Mouse (Mus musculus) forebrain, embryonic 16.5 days (tissue): ENCODE measurements at regions not wholly inside any gene's neighbourhood (a gene's known extent, or its start where the extent isn't known, plus 50 kb on each side); places are given as distances from the start of the nearest gene placed in this dataset.

Experiments used
- ATAC-seq: fragments of 200-750 bp; cut with Nextera tagmentation; 2 replicates; pipeline ENCODE4 v1.8.0; 2017; ENCODE audit warnings: mild to moderate bottlenecking, moderate library complexity
- H3K27ac ChIP-seq: fragments of 300-500 bp; sonication (generic); 2 replicates; pipeline ENCODE4 v1.5.1; 2014; ENCODE audit warnings: low read length, control low read depth
- H3K27me3 ChIP-seq: fragments of 300-500 bp; sonication (generic); replicated peaks from 2 replicates; pipeline ENCODE4 v1.6.1; 2014; ENCODE audit warnings: low read length; ENCODE audit not compliant: control insufficient read depth, insufficient read depth
- H3K36me3 ChIP-seq: fragments of 300-500 bp; sonication (generic); 2 replicates; pipeline ENCODE4 v1.6.1; 2014; ENCODE audit not compliant: control insufficient read depth, insufficient read depth
- H3K4me1 ChIP-seq: fragments of 300-500 bp; sonication (generic); replicated peaks from 2 replicates; pipeline ENCODE4 v1.6.1; 2014; ENCODE audit warnings: low read length; ENCODE audit not compliant: control insufficient read depth, insufficient read depth
- H3K4me2 ChIP-seq: fragments of 300-500 bp; sonication (generic); 2 replicates; pipeline ENCODE4 v1.6.1; 2014; ENCODE audit warnings: mild to moderate bottlenecking, low read length, control low read depth
- H3K4me3 ChIP-seq: fragments of 300-500 bp; sonication (generic); replicated peaks from 2 replicates; pipeline ENCODE4 v1.5.1; 2014; ENCODE audit warnings: mild to moderate bottlenecking, low read length, control low read depth
- H3K9ac ChIP-seq: fragments of 300-500 bp; sonication (generic); replicated peaks from 2 replicates; pipeline ENCODE4 v1.6.1; 2014; ENCODE audit warnings: low read depth, low read length, control low read depth
- H3K9me3 ChIP-seq: fragments of 300-500 bp; sonication (generic); 2 replicates; pipeline ENCODE4 v1.6.1; 2016; ENCODE audit warnings: low read length; ENCODE audit not compliant: control insufficient read depth
- WGBS: fragments of 180-500 bp; shearing (Covaris S2); extraction: QIAGEN DNeasy Blood & Tissue Kit; methylation state at CpG from one replicate; pipeline ENCODE4 v1.1.7; 2014; 5-methylcytosine and 5-hydroxymethylcytosine counted together

- no peak for ATAC-seq
- no peaks in the 10 kb centered on the region for H3K36me3 ChIP-seq
- H3K9ac ChIP-seq: no peak overlapping the region
- no peaks in the 10 kb centered on the region for H3K27me3 ChIP-seq
- H3K4me3 ChIP-seq: no peak overlapping the region
- 46% methylated on average over 2 of the region's 2 CpGs for WGBS
- H3K4me2 ChIP-seq: no peak overlapping the region
- H3K27ac ChIP-seq: no peak overlapping the region
- H3K4me1 ChIP-seq: no peaks in the 10 kb centered on the region
- H3K9me3 ChIP-seq: no peaks in the 10 kb centered on the region
These were observed 360.6 kb downstream of the Serpinb8 start for GRCm38 (mm10) chr1:107950396-107950795.

GRCm38 (mm10) chr1:107961009-107961408 lies 371.2 kb downstream of the Serpinb8 start:
- no peak overlapping the region for H3K9ac ChIP-seq
- no peaks in the 10 kb centered on the region for H3K4me1 ChIP-seq
- H3K36me3 ChIP-seq: no peaks in the 10 kb centered on the region
- no peaks in the 10 kb centered on the region for H3K9me3 ChIP-seq
- H3K27ac ChIP-seq: no peak overlapping the region
- no peak for ATAC-seq
- no peaks in the 10 kb centered on the region for H3K27me3 ChIP-seq
- no peak overlapping the region for H3K4me2 ChIP-seq
- no peak overlapping the region for H3K4me3 ChIP-seq

DNA sequence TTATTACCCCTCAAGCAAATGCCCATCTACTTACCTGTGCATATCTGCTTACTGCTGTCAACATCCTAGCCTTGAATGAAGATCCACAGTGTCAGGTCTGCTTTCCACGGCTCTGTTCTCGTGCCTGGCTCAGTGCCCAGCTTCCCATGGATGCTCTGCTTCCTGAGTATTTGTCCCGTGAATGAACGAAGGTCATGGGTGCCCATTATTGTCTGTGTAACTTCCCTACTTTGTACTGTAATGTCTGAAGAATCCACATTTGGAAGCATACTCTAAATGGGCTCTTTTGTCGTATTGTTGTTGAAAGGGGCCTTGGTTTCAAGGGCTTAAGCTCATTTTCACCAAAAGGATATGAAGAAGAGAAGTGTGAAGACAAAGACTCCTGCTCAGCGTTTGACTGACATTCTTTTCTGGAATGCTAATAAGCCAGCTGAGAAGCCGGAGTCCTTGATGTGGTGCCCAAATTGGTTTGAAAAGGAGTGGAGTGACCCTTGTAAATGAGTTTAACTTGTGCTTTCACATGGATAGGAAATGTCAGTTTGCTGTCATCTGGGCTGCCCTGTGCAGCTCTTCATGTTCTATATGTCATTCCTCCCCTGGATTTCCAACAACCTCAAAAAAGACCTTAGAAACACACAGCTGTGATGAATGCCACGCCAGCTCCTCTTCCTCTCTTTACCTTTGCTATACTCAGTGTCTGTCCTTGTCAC lies 386.0 kb downstream of the Serpinb8 start:
- ATAC-seq: no peak
- Histone ChIP-seq H3K27me3 (no peaks in the 10 kb centered on the region), H3K27ac (no peak overlapping the region)

GRCm38 (mm10) chr1:107977686-107978085 lies 387.9 kb downstream of the Serpinb8 start:
- Histone ChIP-seq H3K9me3 (no peaks in the 10 kb centered on the region), H3K36me3 (no peaks in the 10 kb centered on the region), H3K27me3 (no peaks in the 10 kb centered on the region)

More for the DNA sequence above, 386.0 kb downstream of the Serpinb8 start:
- Histone ChIP-seq H3K4me2 (no peak overlapping the region), H3K4me3 (no peak overlapping the region), H3K4me1 (peaks cover 3% of the 10 kb centered on the region; the same call in 1 of the 2 replicates), H3K9me3 (no peaks in the 10 kb centered on the region), H3K36me3 (no peaks in the 10 kb centered on the region), H3K9ac (no peak overlapping the region)
- 9% methylated on average over 8 of the region's 8 CpGs for WGBS

GRCm38 (mm10) chr1:107978411-107978810 lies 388.6 kb downstream of the Serpinb8 start:
- Histone ChIP-seq H3K9me3 (no peaks in the 10 kb centered on the region), H3K4me2 (no peak overlapping the region), H3K4me1 (peaks cover 3% of the 10 kb centered on the region; the same call in 1 of the 2 replicates), H3K4me3 (no peak overlapping the region), H3K36me3 (no peaks in the 10 kb centered on the region), H3K27ac (no peak overlapping the region), H3K27me3 (no peaks in the 10 kb centered on the region), H3K9ac (no peak overlapping the region)
- 5% methylated on average over 5 of the region's 5 CpGs for WGBS
- no peak for ATAC-seq

More at GRCm38 (mm10) chr1:107977686-107978085, 387.9 kb downstream of the Serpinb8 start:
- 42% methylated on average over 2 of the region's 2 CpGs for WGBS
- Histone ChIP-seq H3K4me2 (no peak overlapping the region), H3K27ac (no peak overlapping the region), H3K9ac (no peak overlapping the region), H3K4me3 (no peak overlapping the region), H3K4me1 (peaks cover 3% of the 10 kb centered on the region; the same call in 1 of the 2 replicates)
- no peak for ATAC-seq

GRCm38 (mm10) chr1:107985646-107986045 lies 395.8 kb downstream of the Serpinb8 start:
- H3K4me2 ChIP-seq: no peak overlapping the region
- H3K9ac ChIP-seq: no peak overlapping the region
- 83% methylated on average over 2 of the region's 2 CpGs for WGBS
- H3K27ac ChIP-seq: no peak overlapping the region
- H3K27me3 ChIP-seq: no peaks in the 10 kb centered on the region
- H3K36me3 ChIP-seq: no peaks in the 10 kb centered on the region
- no peaks in the 10 kb centered on the region for H3K4me1 ChIP-seq
- no peaks in the 10 kb centered on the region for H3K9me3 ChIP-seq
- ATAC-seq: peak; percentile 52
- no peak overlapping the region for H3K4me3 ChIP-seq

GRCm38 (mm10) chr1:107988076-107988475 lies 398.3 kb downstream of the Serpinb8 start:
- no peak for ATAC-seq
- Histone ChIP-seq H3K9me3 (no peaks in the 10 kb centered on the region), H3K4me3 (no peak overlapping the region), H3K36me3 (no peaks in the 10 kb centered on the region), H3K27me3 (no peaks in the 10 kb centered on the region), H3K4me2 (no peak overlapping the region), H3K9ac (no peak overlapping the region), H3K4me1 (0 out of 2 replicates have a peak, but pooled peaks cover 2% of the 10 kb centered on the region), H3K27ac (no peak overlapping the region)
- 72% methylated on average over 4 of the region's 4 CpGs for WGBS

- peak; percentile 69 for ATAC-seq
- Histone ChIP-seq H3K4me2 (no peak overlapping the region), H3K27ac (0 out of 2 replicates have a peak overlapping the region, but pooled peaks have one; percentile 41), H3K4me3 (no peak overlapping the region), H3K9ac (no peak overlapping the region), H3K27me3 (no peaks in the 10 kb centered on the region), H3K4me1 (peaks cover 2% of the 10 kb centered on the region; the same call in 1 of the 2 replicates), H3K9me3 (no peaks in the 10 kb centered on the region), H3K36me3 (no peaks in the 10 kb centered on the region)
- 60% methylated on average over 4 of the region's 4 CpGs for WGBS
These were observed 403.2 kb downstream of the Serpinb8 start for GRCm38 (mm10) chr1:107993013-107993412.

GRCm38 (mm10) chr1:108023721-108024353 lies 434.0 kb downstream of the Serpinb8 start:
- H3K9me3 ChIP-seq: no peaks in the 10 kb centered on the region; the same call in 1 of the 2 replicates
- H3K4me1 ChIP-seq: no peaks in the 10 kb centered on the region
- no peak overlapping the region for H3K9ac ChIP-seq
- 21% methylated on average over 5 of the region's 5 CpGs for WGBS
- no peak overlapping the region for H3K27ac ChIP-seq
- no peak overlapping the region for H3K4me2 ChIP-seq
- ATAC-seq: no peak
- H3K27me3 ChIP-seq: no peaks in the 10 kb centered on the region
- H3K36me3 ChIP-seq: no peaks in the 10 kb centered on the region
- H3K4me3 ChIP-seq: no peak overlapping the region
